Mouse (Mus musculus) liver, postnatal 0 days (tissue): ENCODE measurements around the gene Kif23.

Source experiments
- CTCF ChIP-seq: sonication (generic); IDR thresholded peaks from 2 replicates; pipeline ENCODE4 v1.5.1; 2016; ENCODE audit warnings: antibody characterized with exemption, low read depth
- EP300 ChIP-seq: IDR thresholded peaks from 2 replicates; pipeline ENCODE4 v1.6.1; 2016; ENCODE audit warnings: antibody characterized with exemption, low read depth, mild to moderate bottlenecking

DNA sequence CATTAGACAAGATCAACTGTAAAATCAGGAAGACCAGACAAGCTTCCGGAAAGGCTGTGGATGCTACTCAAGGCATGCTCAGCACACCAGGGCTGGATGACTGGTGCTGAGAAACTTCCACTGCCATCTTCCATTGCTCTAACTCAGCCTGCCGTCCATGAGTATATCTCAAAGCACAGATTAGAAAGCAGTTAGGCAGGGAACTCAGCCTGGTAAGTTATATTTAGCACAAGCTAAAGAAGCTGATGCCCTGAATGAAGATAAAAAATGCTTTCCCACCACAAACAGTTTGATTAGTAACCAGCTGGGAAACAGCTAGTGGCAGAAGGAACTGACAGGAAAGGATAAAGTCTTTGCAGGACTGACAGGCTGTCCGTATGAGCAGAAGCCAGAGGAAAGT, 5.5 kb downstream of the Kif23 start:
- TF ChIP-seq CTCF (no peak), EP300 (peak; percentile 35; the same call in 1 of the 2 replicates)
